Mouse (Mus musculus) activated CD4-positive, CD25-positive, alpha-beta regulatory T cell, adult 4 months (primary cell): ENCODE measurements around the gene Hsph1. TPM values are rescaled to one million over a fixed set of nuclear protein-coding genes. Genes with fewer than 3 reads are reported as not detected.

Experiments
- ATAC-seq: one replicate; pipeline ENCODE4 v1.8.0; 2017
- polyA plus RNA-seq, 2 experiments: library from polyadenylated mRNA; unstranded; fragments of 100-300 nt; shearing (Covaris generic); gene quantifications; one replicate each; pipeline ENCODE4 v1.2.1; 2017

Gene Hsph1
- 10 to 100 TPM; 25.6 to 27.9 TPM for polyA plus RNA-seq

- peak; percentile 89 for ATAC-seq
Observed at GRCm38 (mm10) chr5:149636075-149636920, at the start of gene Hsph1. Gene Hsph1, minus strand, starts transcription at chr5:149636376.

DNA sequence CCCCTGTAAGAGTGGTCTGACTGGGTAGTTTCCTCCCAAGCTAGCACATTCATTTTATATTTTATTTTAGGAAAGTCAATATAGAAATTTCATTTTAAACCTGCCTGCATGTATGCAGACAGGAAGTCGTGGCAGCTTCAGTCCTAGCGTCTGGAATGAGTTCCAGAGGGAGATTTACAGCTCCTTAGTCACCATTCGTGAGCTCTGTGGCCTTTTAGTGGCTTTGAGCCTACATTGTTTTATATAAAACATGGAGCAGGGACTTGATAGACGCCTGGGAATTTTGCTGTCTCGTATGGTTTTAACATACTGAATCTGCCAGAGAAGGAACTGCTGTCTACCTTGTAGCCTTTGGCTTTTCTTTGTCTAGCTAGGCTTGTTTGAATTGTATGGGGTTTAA is 44.8 kb upstream of the Hsph1 start:
- no peak for ATAC-seq

DNA sequence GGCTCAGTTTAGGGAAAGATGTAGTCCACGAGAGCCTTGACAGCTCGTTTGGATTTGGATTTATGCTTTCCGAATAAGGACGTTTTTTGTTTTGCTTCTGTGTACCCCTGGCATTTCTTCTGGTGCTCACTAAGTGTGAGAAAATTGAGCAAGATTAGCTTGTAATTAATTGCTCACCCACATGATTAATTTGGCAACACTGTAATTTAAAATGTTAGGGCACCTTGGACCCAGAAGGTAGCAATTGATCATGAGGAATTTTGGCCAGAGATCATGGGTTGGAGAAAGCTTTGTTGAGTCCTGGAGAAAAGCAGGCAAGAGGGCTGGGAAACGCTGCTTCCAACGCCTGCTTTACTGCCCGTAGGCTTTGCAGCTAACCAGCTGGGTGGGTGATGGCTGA is 43.7 kb upstream of the Hsph1 start:
- ATAC-seq, result no peak

- no peak for ATAC-seq
Observed at GRCm38 (mm10) chr5:149679362-149679761, 43.2 kb upstream of the Hsph1 start.

GRCm38 (mm10) chr5:149678990-149679348 is 42.8 kb upstream of the Hsph1 start:
- no peak for ATAC-seq

GRCm38 (mm10) chr5:149678100-149678989 is 42.2 kb upstream of the Hsph1 start, which contains the start of gene B3glct:
Gene B3glct, plus strand, starts transcription at chr5:149678230.
- peak; percentile 88 for ATAC-seq

GRCm38 (mm10) chr5:149677196-149677595 is 41.0 kb upstream of the Hsph1 start:
- ATAC-seq, result no peak

- ATAC-seq, result no peak
Observed at GRCm38 (mm10) chr5:149663417-149663816, 27.2 kb upstream of the Hsph1 start.

DNA sequence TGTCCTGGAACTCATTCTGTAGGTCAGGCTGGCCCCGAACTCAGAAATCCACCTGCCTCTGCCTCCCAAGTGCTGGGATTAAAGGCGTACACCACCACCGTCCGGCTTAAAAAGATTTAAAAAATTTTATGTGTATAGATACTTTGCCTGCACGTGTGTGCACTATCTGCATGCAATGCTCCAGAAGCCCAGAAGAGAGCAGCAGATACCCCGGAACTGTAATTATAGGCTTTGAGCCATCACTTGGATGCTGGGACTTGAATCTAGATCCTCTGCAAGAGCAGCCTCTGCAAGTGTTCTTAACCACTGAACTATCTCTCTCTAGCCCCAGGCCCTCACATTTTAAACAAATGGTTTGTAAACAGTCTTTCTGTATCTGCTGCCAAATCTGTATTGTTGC is 26.8 kb upstream of the Hsph1 start:
- ATAC-seq, result no peak

DNA sequence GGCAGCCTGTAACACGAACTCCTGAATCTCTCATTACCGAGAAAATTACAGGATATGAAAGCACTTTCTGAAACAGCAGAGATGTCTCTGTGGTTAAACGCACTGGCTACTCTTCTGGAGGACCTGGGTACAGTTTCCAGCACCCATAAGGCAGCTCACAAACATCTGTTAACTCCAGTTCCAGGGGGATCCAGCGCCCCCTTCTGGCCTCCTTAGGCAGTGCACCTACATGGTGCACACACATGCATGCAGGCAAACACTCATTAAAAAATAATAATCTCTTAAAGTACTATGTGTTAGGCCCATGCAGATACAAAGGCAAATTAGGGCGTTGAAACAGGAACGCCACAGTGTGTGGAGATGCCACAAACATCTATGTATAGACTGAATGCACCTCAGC is 25.3 kb upstream of the Hsph1 start:
- ATAC-seq, result no peak

- ATAC-seq, result no peak
Observed at GRCm38 (mm10) chr5:149659414-149659780, 23.2 kb upstream of the Hsph1 start.

GRCm38 (mm10) chr5:149658741-149659413 is 22.7 kb upstream of the Hsph1 start:
- ATAC-seq, result no peak

- no peak for ATAC-seq
Observed at GRCm38 (mm10) chr5:149658022-149658421, 21.8 kb upstream of the Hsph1 start.

- ATAC-seq, result no peak
Observed at GRCm38 (mm10) chr5:149655636-149656035, 19.5 kb upstream of the Hsph1 start.

GRCm38 (mm10) chr5:149650179-149650553 is 14.0 kb upstream of the Hsph1 start:
- ATAC-seq, result no peak

DNA sequence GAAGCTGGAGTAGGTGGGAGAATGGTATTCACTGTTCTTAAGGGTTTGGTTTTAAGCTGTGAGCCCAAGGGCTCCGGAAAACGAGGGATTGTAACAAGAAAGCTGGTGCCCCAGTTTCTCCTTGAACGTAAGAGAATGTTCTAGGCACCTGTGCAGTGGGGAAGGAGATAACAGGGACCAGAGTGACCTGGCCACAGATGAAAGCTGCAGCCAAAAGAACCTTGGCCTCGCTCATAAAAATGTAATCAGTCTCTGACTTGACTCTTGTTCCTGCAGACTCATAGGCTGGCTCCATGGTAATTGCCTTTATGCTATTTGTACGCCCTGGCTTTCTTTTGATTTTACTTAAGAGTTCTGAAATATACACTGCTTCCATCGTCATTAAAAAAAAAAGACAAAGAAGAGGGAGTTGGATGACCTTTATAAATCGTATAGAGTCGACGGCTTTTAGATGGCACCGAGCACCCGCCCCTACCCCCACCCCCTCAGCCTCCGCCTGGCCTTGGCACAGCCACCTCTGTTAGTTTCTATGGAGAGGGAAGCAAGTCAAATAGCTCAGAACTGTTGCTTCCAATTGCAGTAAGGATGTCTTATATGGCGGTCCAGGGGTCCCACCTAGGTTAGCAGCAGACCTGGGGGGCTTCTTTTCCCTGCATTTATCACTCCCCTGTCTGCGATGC is 13.5 kb upstream of the Hsph1 start:
- ATAC-seq, result no peak

DNA sequence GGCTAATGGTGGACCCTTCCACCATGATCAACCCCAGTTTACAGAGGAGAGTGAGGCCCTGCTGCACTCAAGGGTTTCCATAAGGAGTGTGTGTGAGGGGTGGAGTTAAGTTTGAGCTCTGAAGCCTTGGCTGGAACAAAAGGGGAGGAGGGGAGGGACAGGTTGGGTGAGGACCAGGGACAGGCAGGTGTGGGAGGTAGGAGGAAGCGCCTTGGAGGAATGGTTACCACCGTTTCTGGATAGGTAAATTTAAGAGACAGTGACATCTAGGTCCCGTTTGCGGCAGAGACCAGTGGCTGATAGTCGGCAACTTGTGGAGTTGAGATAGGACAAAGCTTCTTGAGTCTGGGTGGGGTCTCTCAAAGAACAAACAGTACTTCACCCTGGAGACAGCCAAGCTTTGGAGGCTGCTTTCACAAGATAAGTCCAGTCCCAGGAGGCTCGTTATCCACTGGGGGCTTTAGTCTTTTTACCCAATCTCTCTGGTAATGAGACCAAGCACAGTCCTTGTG is 12.8 kb upstream of the Hsph1 start:
- no peak for ATAC-seq

DNA sequence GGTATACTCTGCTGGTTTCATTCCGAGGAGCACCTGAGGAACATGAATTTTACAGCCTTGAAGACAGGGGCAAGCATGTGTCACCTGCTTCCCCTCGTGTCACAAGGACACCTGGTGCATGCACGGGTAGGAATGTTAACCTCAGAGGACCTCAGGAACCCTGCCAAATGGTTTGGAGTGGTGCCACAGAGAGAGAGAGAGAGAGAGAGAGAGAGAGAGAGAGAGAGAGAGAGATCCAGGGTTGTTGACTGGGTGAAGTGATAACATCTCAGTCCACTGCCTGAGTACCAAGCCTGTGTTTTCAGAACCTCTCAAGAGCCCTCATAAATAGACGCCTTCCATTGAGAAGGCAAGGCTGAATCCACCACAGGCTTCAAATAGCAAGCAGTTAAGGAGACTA is 12.0 kb upstream of the Hsph1 start:
- ATAC-seq, result no peak

GRCm38 (mm10) chr5:149647367-149648115 is 11.4 kb upstream of the Hsph1 start:
- ATAC-seq, result no peak

GRCm38 (mm10) chr5:149642783-149643509 is 6.8 kb upstream of the Hsph1 start:
- no peak for ATAC-seq

GRCm38 (mm10) chr5:149642366-149642765 is 6.2 kb upstream of the Hsph1 start:
- ATAC-seq, result no peak
